Mouse (Mus musculus) megakaryocyte-erythroid progenitor cell, adult 5-6 weeks (primary cell): ENCODE measurements around the gene Hnrnpdl. TPM values are rescaled to one million over a fixed set of nuclear protein-coding genes. Genes with fewer than 3 reads are reported as not detected.
A peak's percentile ranks its signal among the peaks of the same experiment; 100 is the strongest.

Experiments
- ATAC-seq: replicated peaks from 2 replicates; pipeline ENCODE4 v1.8.0; 2016; ENCODE audit warnings: mild to moderate bottlenecking, inconsistent platforms; ENCODE audit not compliant: severe bottlenecking, poor library complexity, low FRiP score, low TSS enrichment
- total RNA-seq, 2 experiments: library from RNA; stranded (forward) in 1 of 2; stranded (reverse) in 1 of 2; fragments of 200-1000, 215-1000 nt in 1 of 2; fragments of >200 nt in 1 of 2; fragmentation: Nextera tagmentation in 1 of 2; gene quantifications; 2 replicates each; pipeline ENCODE4 v1.2.3; 2014 to 2017

Hnrnpdl gene
- total RNA-seq (2014; fragmentation: Nextera tagmentation) (265 and 360 TPM in 2 replicates), total RNA-seq (2017) (553 and 613 TPM in 2 replicates)

- peak; percentile 66 for ATAC-seq
These were observed at the start of gene Hnrnpdl, which contains the start of gene Enoph1 for GRCm38 (mm10) chr5:100039602-100040142. Gene Hnrnpdl (minus strand): TSS chr5:100039664. Gene Enoph1 (plus strand): TSS chr5:100039985.

- ATAC-seq, result no peak
These were observed 45.6 kb upstream of the Hnrnpdl start for GRCm38 (mm10) chr5:100085097-100085496.

- no peak for ATAC-seq
These were observed 44.6 kb upstream of the Hnrnpdl start for GRCm38 (mm10) chr5:100083953-100084562.

GRCm38 (mm10) chr5:100082006-100082405 lies 42.5 kb upstream of the Hnrnpdl start:
- ATAC-seq, result no peak

GRCm38 (mm10) chr5:100079931-100080275 lies 40.4 kb upstream of the Hnrnpdl start:
- ATAC-seq, result 0 out of 2 replicates have a peak, but pooled peaks have one; percentile 30

GRCm38 (mm10) chr5:100079040-100079930 lies 39.8 kb upstream of the Hnrnpdl start:
- peak; percentile 54; the same call in 1 of the 2 replicates for ATAC-seq

GRCm38 (mm10) chr5:100074571-100074970 lies 35.1 kb upstream of the Hnrnpdl start:
- no peak for ATAC-seq

- no peak for ATAC-seq
These were observed 33.1 kb upstream of the Hnrnpdl start for GRCm38 (mm10) chr5:100072557-100072956.

- no peak for ATAC-seq
These were observed 32.1 kb upstream of the Hnrnpdl start for GRCm38 (mm10) chr5:100071541-100071940.

GRCm38 (mm10) chr5:100070255-100070654 lies 30.8 kb upstream of the Hnrnpdl start:
- peak; percentile 92 for ATAC-seq

- no peak for ATAC-seq
These were observed 30.1 kb upstream of the Hnrnpdl start for GRCm38 (mm10) chr5:100069526-100069925.

- ATAC-seq, result no peak
These were observed 28.1 kb upstream of the Hnrnpdl start for GRCm38 (mm10) chr5:100067579-100067978.

GRCm38 (mm10) chr5:100060876-100061275 lies 21.4 kb upstream of the Hnrnpdl start:
- ATAC-seq, result no peak

GRCm38 (mm10) chr5:100059326-100059725 lies 19.9 kb upstream of the Hnrnpdl start:
- no peak for ATAC-seq

GRCm38 (mm10) chr5:100058729-100059128 lies 19.3 kb upstream of the Hnrnpdl start:
- no peak for ATAC-seq

GRCm38 (mm10) chr5:100057461-100058209 lies 18.2 kb upstream of the Hnrnpdl start:
- ATAC-seq, result no peak

- ATAC-seq, result no peak
These were observed 16.5 kb upstream of the Hnrnpdl start for GRCm38 (mm10) chr5:100055866-100056369.

- ATAC-seq, result peak; percentile 91
These were observed 15.5 kb upstream of the Hnrnpdl start for GRCm38 (mm10) chr5:100054807-100055547.

- ATAC-seq, result no peak
These were observed 13.3 kb upstream of the Hnrnpdl start for GRCm38 (mm10) chr5:100052728-100053127.
